Mouse (Mus musculus) heart, postnatal 36 days (tissue): ENCODE measurements at regions not wholly inside any gene's neighbourhood (a gene's known extent, or its start where the extent isn't known, plus 50 kb on each side); places are given as distances from the start of the nearest gene placed in this dataset.

ENCODE experiments used
- DNase-seq, 2 experiments: peaks; one replicate each; pipeline ENCODE4 v3.0.0; 2021 to 2022
- intact Hi-C: fragments of 180-260 bp; cut with DNase I; formaldehyde crosslinking; loops from one replicate; pipeline ENCODE4 v1.15.1; 2025

DNA sequence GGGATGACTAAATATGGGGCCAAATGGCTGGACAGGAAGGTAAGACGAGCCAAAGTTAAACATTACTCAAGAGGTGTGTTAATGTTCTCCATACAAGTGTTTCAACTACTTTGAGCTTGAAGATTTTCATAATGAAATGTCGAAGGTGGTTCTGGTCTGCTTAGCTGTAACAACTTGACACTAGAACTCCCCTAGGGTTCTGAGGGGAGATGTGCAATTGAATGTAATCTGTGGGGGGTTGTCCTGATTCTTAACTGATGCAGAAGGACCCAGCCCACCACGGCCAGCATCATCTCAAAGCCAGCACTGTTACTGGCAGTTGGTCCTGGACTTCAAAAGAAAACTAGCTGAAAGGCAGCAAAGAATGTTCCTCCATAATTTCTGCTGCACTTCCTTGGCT, 55.3 kb downstream of the Gpr88 start:
- intact Hi-C loops, result no loop called here

GRCm38 (mm10) chr3:116194701-116195100, 58.6 kb downstream of the Gpr88 start:
- peak in 1 of 2 experiments; percentile 49 for DNase-seq
- intact Hi-C loops, result loop anchor here (5.0 kb wide), 1 partner anchor 57 kb away; no protein-coding TSS in a partner anchor

More for the DNA sequence above, 55.3 kb downstream of the Gpr88 start:
- DNase-seq, result no peak

- no peak for DNase-seq
- intact Hi-C loops, result loop anchor here (5.0 kb wide), 1 partner anchor 54 kb away; no protein-coding TSS in a partner anchor
Measured at GRCm38 (mm10) chr3:116191261-116191660, 61.8 kb upstream of the Vcam1 start.

- intact Hi-C loops, result loop anchor here (5.0 kb wide), 1 partner anchor 53 kb away; no protein-coding TSS in a partner anchor
- no peak for DNase-seq
Measured at GRCm38 (mm10) chr3:116190727-116191126, 61.2 kb upstream of the Vcam1 start.

- no peak for DNase-seq
- intact Hi-C loops, result loop anchor here (5.0 kb wide), 1 partner anchor 52 kb away; no protein-coding TSS in a partner anchor
Measured at GRCm38 (mm10) chr3:116189363-116190100, 60.0 kb upstream of the Vcam1 start.

GRCm38 (mm10) chr3:116185206-116185605, 55.7 kb upstream of the Vcam1 start:
- DNase-seq, result no peak
- intact Hi-C loops, result no loop called here

GRCm38 (mm10) chr3:116184443-116184842, 55.0 kb upstream of the Vcam1 start:
- intact Hi-C loops, result no loop called here
- DNase-seq, result no peak

DNA sequence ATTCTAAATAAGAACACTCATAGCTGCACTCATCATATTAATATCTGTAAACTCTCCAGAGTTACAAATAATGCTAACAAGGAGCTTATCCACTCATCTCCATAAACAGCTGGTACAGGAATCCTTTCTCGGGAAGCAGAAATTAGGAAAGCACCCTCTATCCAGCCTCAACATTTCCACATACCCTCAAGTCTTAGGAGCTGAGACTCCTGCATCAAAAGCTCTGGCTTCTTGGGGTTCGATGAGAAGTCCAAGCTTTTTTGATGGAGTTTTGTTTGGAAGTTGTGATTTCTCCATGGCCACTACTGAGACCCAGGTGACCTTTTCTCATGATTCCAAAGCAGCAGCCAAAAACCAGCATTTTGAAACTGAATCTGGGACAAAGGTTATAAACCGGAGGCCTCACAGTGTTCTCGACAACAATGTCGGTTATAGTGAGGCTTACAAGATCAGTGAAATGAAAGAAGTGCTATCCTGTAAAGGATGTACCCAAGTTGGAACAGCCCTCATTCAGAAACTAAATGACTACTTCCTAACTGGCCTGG, 50.9 kb upstream of the Vcam1 start:
- no peak for DNase-seq
- intact Hi-C loops, result no loop called here
